Mouse (Mus musculus) skeletal muscle tissue, postnatal 0 days (tissue): ENCODE data around the gene H2-M10.2. TPM values are rescaled to one million over a fixed set of nuclear protein-coding genes. Genes with fewer than 3 reads are reported as not detected.

Experiments
- polyA plus RNA-seq: library from polyadenylated mRNA; unstranded; fragments of >200 nt; fragmentation: Nextera tagmentation; extraction: Ambion mirVana; gene quantifications from 2 replicates; pipeline ENCODE4 v1.2.1, GENCODE M21; 2015

H2-M10.2 gene
- not detected in 2 replicates for polyA plus RNA-seq

GRCm38 (mm10) chr17:36286390-36286789, at the start of gene H2-M10.2:
TSS of gene H2-M10.2 (minus strand) at chr17:36286490.

GRCm38 (mm10) chr17:36326055-36326454, 39.8 kb upstream of the H2-M10.2 start, which contains the start of gene H2-M10.1:
TSS of gene H2-M10.1 (minus strand) at chr17:36326155.

GRCm38 (mm10) chr17:36271586-36272256, 14.6 kb downstream of the H2-M10.2 start, which contains the start of gene Trim39:
TSS of gene Trim39 (minus strand) at chr17:36272247.

GRCm38 (mm10) chr17:36257969-36258368, 28.3 kb downstream of the H2-M10.2 start, which contains the start of gene Rpp21:
TSS of gene Rpp21 (minus strand) at chr17:36258069.

Other genes starting within 250 kb of the H2-M10.2 start
- 11.7 and 13.4 TPM in 2 replicates for gene H2-T22, start 243.7 kb downstream of the H2-M10.2 start, polyA plus RNA-seq
- gene Gm6034, start 243.5 kb downstream of the H2-M10.2 start, polyA plus RNA-seq, result not detected in 2 replicates
- 0.12 TPM in 1 of 2 replicates, not detected in the other for gene Gm11127, start 228.1 kb downstream of the H2-M10.2 start, polyA plus RNA-seq
- gene Gm19684, start 164.8 kb downstream of the H2-M10.2 start, polyA plus RNA-seq, result not detected in 2 replicates
- not detected in 2 replicates for gene Gm7030, start 157.1 kb downstream of the H2-M10.2 start, polyA plus RNA-seq
- not detected in 2 replicates for gene Gm8909, start 118.0 kb downstream of the H2-M10.2 start, polyA plus RNA-seq
- not detected in 2 replicates for gene H2-T3, start 96.2 kb downstream of the H2-M10.2 start, polyA plus RNA-seq
- 61.5 and 64.7 TPM in 2 replicates for gene Rpp21, start 28.4 kb downstream of the H2-M10.2 start, polyA plus RNA-seq
- gene Trim39, start 14.2 kb downstream of the H2-M10.2 start, polyA plus RNA-seq, result 4.5 and 4.9 TPM in 2 replicates
- not detected in 2 replicates for gene H2-M10.1, start 39.7 kb upstream of the H2-M10.2 start, polyA plus RNA-seq
- gene H2-M10.3, start 81.9 kb upstream of the H2-M10.2 start, polyA plus RNA-seq, result not detected in 2 replicates
- not detected in 2 replicates for gene H2-M10.4, start 175.8 kb upstream of the H2-M10.2 start, polyA plus RNA-seq